Mouse (Mus musculus) adrenal gland, adult 8-10 months (tissue): ENCODE measurements around the gene Sp6. TPM values are rescaled to one million over a fixed set of nuclear protein-coding genes. Genes with fewer than 3 reads are reported as not detected.

ENCODE experiments used
- DNase-seq: peaks from one replicate; pipeline ENCODE4 v3.0.0; 2022
- microRNA-seq, 2 experiments: library from miRNA; unstranded; fragments of <30 nt; microRNA quantifications; one replicate each; pipeline ENCODE4 v1.2.0; 2022
- total RNA-seq, 4 experiments: library from RNA; stranded (reverse); gene quantifications; 2 replicates each; pipeline ENCODE4 v1.2.4; 2022

The Sp6 gene
- total RNA-seq, 4 experiments from 2014 or later = 0.28 to 0.94 (median 0.61) TPM

DNA sequence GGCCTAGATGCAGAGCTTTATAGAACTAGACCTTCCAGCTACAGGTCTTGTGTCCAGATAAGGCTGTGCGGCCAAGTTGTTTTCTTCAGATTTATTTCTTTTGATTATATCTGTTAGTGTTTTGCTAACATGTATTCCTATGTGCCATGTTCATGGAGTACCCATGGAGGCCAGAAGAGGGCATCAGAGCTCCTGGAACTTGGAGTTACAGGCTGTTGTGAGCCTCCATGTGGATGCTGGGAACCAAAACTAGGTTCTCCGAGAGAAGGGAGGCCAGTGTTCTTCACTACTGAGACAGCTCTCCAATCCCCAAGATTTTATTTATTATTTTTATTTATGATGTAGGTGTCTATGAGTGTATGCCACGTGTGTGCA lies 50.7 kb downstream of the Sp6 start:
- DNase-seq = no peak

DNA sequence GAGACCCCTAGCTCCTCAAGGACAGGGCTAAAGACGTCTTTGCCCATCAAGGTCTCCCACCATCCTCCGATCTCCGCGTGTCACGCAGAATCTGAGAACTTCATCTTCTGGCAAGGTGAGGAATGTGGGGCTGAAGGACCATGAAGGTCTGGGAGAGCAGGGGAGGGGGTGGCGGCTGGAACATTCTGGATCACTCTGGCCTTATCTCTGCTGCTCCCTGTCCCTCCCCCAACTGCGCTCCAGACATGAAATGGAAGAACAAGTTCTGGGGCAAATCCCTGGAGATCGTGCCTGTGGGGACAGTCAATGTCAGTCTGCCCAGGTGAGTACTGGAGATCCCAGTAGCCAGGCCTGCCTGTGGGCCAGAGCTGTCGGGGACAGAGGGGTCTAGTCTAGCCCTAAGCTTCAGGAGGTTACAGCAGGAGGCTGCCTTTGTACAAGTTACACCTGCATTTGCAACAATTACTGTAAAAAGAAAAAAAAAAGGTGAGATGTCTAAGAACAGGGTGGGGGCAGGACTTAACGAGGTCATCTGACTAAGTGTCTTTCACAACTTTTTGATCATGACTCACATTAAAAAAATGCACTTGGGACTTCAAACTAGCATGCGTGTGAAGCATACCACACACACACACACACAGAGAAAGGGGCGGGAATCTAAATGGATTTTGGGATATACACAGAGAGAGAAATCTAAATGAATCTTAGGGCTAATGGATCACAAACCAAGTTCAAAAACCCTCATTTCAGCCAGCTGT lies 52.5 kb downstream of the Sp6 start:
- DNase-seq = no peak

DNA sequence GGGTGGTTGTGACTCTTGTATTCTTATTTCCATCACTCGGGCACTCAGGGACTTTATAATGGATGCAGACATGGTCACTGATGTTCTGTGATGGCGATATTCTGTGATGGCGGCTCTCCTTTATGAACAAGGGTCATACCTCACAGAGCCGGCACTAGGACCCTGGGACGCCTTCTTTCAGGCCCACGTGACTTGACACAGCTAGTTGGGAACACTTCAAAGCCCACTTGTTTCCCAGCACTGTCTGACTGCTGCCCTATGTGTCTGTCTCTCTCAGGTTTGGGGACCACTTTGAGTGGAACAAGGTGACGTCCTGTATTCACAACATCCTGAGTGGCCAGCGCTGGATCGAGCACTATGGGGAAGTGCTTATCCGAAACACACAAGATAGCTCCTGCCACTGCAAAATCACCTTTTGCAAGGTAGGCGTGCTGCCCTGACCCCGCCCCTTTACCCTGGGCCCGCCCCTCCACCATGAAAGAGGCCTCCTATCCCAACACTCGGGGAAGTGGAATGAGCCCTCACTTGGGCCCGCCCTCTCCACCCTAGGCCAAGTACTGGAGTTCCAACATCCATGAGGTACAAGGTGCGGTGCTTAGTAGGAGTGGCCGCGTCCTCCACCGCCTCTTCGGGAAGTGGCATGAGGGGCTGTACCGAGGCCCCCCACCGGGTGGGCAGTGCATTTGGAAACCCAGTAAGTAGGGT lies 53.6 kb downstream of the Sp6 start:
- no peak for DNase-seq

DNA sequence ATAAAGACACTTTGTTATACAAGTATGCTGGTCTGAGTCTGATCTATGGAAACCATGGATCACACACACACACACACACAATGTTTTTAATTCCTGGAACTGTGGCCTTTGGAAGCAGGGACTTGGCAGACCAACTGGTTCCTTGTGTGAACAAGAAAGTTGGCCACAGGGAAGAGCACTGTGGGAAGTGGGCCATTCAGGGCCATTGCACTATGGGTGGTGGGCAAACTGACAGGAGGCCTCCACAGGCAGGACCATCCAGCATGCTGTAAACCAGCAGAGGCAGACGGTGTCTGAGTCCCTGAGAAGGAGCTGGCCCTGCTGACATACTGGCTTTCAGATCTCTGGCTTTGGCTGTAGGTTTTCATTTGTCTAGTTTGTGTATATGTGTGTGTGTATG lies 56.1 kb downstream of the Sp6 start:
- DNase-seq = no peak

- no peak for DNase-seq
Observed at GRCm38 (mm10) chr11:97069770-97070169, 56.6 kb downstream of the Sp6 start.

GRCm38 (mm10) chr11:97071129-97071528 lies 57.9 kb downstream of the Sp6 start:
- no peak for DNase-seq

GRCm38 (mm10) chr11:97072533-97072932 lies 59.3 kb downstream of the Sp6 start:
- DNase-seq = no peak

DNA sequence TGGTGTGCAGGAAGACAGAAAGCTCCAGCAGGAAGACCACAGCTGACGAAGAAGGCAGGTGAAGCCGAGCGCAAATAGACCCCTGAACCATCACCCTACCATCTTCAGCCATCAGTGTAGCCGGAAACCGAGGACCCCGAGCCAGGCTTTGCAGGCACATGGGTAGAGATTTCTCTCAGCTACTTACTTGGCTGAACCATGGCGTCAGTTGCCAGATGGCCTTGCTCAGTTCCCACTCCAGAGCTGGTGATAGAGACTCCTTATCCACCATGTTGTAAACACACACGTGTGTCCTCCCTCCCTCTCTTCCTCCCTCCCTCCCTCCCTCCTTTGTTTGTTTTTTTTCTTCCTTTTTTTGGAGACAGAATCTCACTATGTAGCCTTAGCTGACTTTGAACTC lies 61.0 kb downstream of the Sp6 start:
- DNase-seq = no peak

Small RNA genes within 50 kb of the gene (microRNA-seq; reads per million reads assigned to microRNA genes)
- 0.70 to 1.2 reads per million in 2 experiments for gene Mir8103

Other genes with a start within 250 kb of the Sp6 start
- gene Snx11, start 235.8 kb upstream of the Sp6 start, total RNA-seq = 10 to 100 TPM; 28.7 to 59.2 (median 36.3) TPM
- gene Cbx1, start 224.3 kb upstream of the Sp6 start, total RNA-seq = 10 to 100 TPM; 63.6 to 80.2 (median 78.0) TPM
- 100 to 1,000 TPM; 460 to 743 (median 603) TPM for gene Nfe2l1, start 183.4 kb upstream of the Sp6 start, total RNA-seq
- 10 to 100 TPM; 60.6 to 73.0 (median 64.0) TPM for gene Copz2, start 163.5 kb upstream of the Sp6 start, total RNA-seq
- gene Cdk5rap3, start 96.9 kb upstream of the Sp6 start, total RNA-seq = 10 to 100 TPM; 55.2 to 82.1 (median 71.5) TPM
- gene Prr15l, start 85.3 kb upstream of the Sp6 start, total RNA-seq = under 1 TPM in 3 of 4 experiments, not detected in 1; 0.28 to 0.70 (median 0.32) TPM
- 10 to 100 TPM; 34.5 to 43.3 (median 39.4) TPM for gene Pnpo, start 69.4 kb upstream of the Sp6 start, total RNA-seq
- 10 to 100 TPM; 13.8 to 21.0 (median 16.4) TPM for gene Sp2, start 30.4 kb upstream of the Sp6 start, total RNA-seq
- 10 to 100 TPM; 19.4 to 40.6 (median 31.8) TPM for gene Scrn2, start 16.5 kb downstream of the Sp6 start, total RNA-seq
- 1 to 10 TPM; 1.1 to 1.5 (median 1.3) TPM for gene Lrrc46, start 28.0 kb downstream of the Sp6 start, total RNA-seq
- 100 to 1,000 TPM; 129 to 161 (median 147) TPM for gene Mrpl10, start 28.2 kb downstream of the Sp6 start, total RNA-seq
- 10 to 100 TPM; 14.3 to 23.7 (median 18.1) TPM for gene Osbpl7, start 37.2 kb downstream of the Sp6 start, total RNA-seq
- gene Tbx21, start 101.9 kb downstream of the Sp6 start, total RNA-seq = under 1 TPM; 0.31 to 0.51 (median 0.48) TPM
- gene Tbkbp1, start 138.1 kb downstream of the Sp6 start, total RNA-seq = 10 to 100 TPM in 3 of 4 experiments, 1 to 10 TPM in 1; 9.5 to 13.8 (median 11.6) TPM
- gene Kpnb1, start 174.5 kb downstream of the Sp6 start, total RNA-seq = 100 to 1,000 TPM; 115 to 133 (median 124) TPM